Mouse (Mus musculus): ENCODE measurements at regions not wholly inside any gene's neighbourhood (a gene's known extent, or its start where the extent isn't known, plus 50 kb on each side); places are given as distances from the start of the nearest gene placed in this dataset.

GRCm38 (mm10) chr1:194565574-194565973 is 52.4 kb upstream of the Plxna2 start:
- H3K36me3 ChIP-seq: no peaks in the 10 kb centered on the region
- no peak overlapping the region for H3K4me3 ChIP-seq
- H3K27ac ChIP-seq: no peak overlapping the region
- H3K27me3 ChIP-seq (ENCODE audit: insufficient read depth, poor library complexity, severe bottlenecking): no peaks in the 10 kb centered on the region
- no peaks in the 10 kb centered on the region for H3K9me3 ChIP-seq
- H3K4me1 ChIP-seq (replicated peaks): no peaks in the 10 kb centered on the region
- DNase-seq (ENCODE audit: low spot score): no peak
- 96% methylated on average over 1 of the region's 1 CpGs for WGBS

GRCm38 (mm10) chr1:194563946-194564345 is 54.1 kb upstream of the Plxna2 start:
- H3K4me3 ChIP-seq: no peak overlapping the region
- 87% methylated on average over 2 of the region's 2 CpGs for WGBS
- no peaks in the 10 kb centered on the region for H3K9me3 ChIP-seq
- no peaks in the 10 kb centered on the region for H3K27me3 ChIP-seq (ENCODE audit: insufficient read depth, poor library complexity, severe bottlenecking)
- H3K4me1 ChIP-seq (replicated peaks): no peaks in the 10 kb centered on the region
- no peak for DNase-seq (ENCODE audit: low spot score)
- no peak overlapping the region for H3K27ac ChIP-seq
- H3K36me3 ChIP-seq: no peaks in the 10 kb centered on the region

GRCm38 (mm10) chr1:194561098-194561497 is 56.9 kb upstream of the Plxna2 start:
- no peaks in the 10 kb centered on the region for H3K27me3 ChIP-seq (ENCODE audit: insufficient read depth, poor library complexity, severe bottlenecking)
- DNase-seq (ENCODE audit: low spot score): no peak
- no peaks in the 10 kb centered on the region for H3K9me3 ChIP-seq
- WGBS: 77% methylated on average over 1 of the region's 1 CpGs
- no peak overlapping the region for H3K27ac ChIP-seq
- no peak overlapping the region for H3K4me3 ChIP-seq
- H3K4me1 ChIP-seq (replicated peaks): no peaks in the 10 kb centered on the region
- no peaks in the 10 kb centered on the region for H3K36me3 ChIP-seq

- no peak for DNase-seq (ENCODE audit: low spot score)
- H3K36me3 ChIP-seq: no peaks in the 10 kb centered on the region
- no peak overlapping the region for H3K4me3 ChIP-seq
- no peaks in the 10 kb centered on the region for H3K9me3 ChIP-seq
- no peaks in the 10 kb centered on the region for H3K27me3 ChIP-seq (ENCODE audit: insufficient read depth, poor library complexity, severe bottlenecking)
- no peak overlapping the region for H3K27ac ChIP-seq
- H3K4me1 ChIP-seq (replicated peaks): no peaks in the 10 kb centered on the region
These were observed 69.4 kb upstream of the Plxna2 start for GRCm38 (mm10) chr1:194548661-194549060.

GRCm38 (mm10) chr1:194548243-194548642 is 69.8 kb upstream of the Plxna2 start:
- Histone ChIP-seq H3K27ac (no peak overlapping the region), H3K27me3 (ENCODE audit: insufficient read depth, poor library complexity, severe bottlenecking) (no peaks in the 10 kb centered on the region), H3K4me1 (replicated peaks) (no peaks in the 10 kb centered on the region), H3K9me3 (no peaks in the 10 kb centered on the region), H3K36me3 (no peaks in the 10 kb centered on the region), H3K4me3 (no peak overlapping the region)
- no peak for DNase-seq (ENCODE audit: low spot score)
- 94% methylated on average over 1 of the region's 1 CpGs for WGBS

GRCm38 (mm10) chr1:194540923-194541322 is 77.1 kb upstream of the Plxna2 start:
- Histone ChIP-seq H3K36me3 (no peaks in the 10 kb centered on the region), H3K9me3 (no peaks in the 10 kb centered on the region), H3K27ac (no peak overlapping the region), H3K27me3 (ENCODE audit: insufficient read depth, poor library complexity, severe bottlenecking) (no peaks in the 10 kb centered on the region), H3K4me3 (no peak overlapping the region), H3K4me1 (replicated peaks) (no peaks in the 10 kb centered on the region)
- DNase-seq (ENCODE audit: low spot score): no peak
- WGBS: 95% methylated on average over 2 of the region's 2 CpGs

GRCm38 (mm10) chr1:194527342-194528165 is 90.5 kb upstream of the Plxna2 start:
- DNase-seq (ENCODE audit: low spot score): no peak
- WGBS: 89% methylated on average over 2 of the region's 2 CpGs
- Histone ChIP-seq H3K36me3 (no peaks in the 10 kb centered on the region), H3K27me3 (ENCODE audit: insufficient read depth, poor library complexity, severe bottlenecking) (no peaks in the 10 kb centered on the region), H3K4me1 (replicated peaks) (no peaks in the 10 kb centered on the region), H3K27ac (no peak overlapping the region), H3K4me3 (no peak overlapping the region), H3K9me3 (no peaks in the 10 kb centered on the region)

- Histone ChIP-seq H3K36me3 (no peaks in the 10 kb centered on the region), H3K9me3 (no peaks in the 10 kb centered on the region), H3K4me3 (no peak overlapping the region), H3K4me1 (replicated peaks) (no peaks in the 10 kb centered on the region), H3K27ac (no peak overlapping the region), H3K27me3 (ENCODE audit: insufficient read depth, poor library complexity, severe bottlenecking) (no peaks in the 10 kb centered on the region)
- WGBS: 98% methylated on average over 2 of the region's 2 CpGs
- DNase-seq (ENCODE audit: low spot score): no peak
These were observed 93.0 kb upstream of the Plxna2 start for GRCm38 (mm10) chr1:194524976-194525375.

- H3K36me3 ChIP-seq: no peaks in the 10 kb centered on the region
- WGBS: 91% methylated on average over 2 of the region's 2 CpGs
These were observed 96.8 kb upstream of the Plxna2 start for GRCm38 (mm10) chr1:194521216-194521615.

GRCm38 (mm10) chr1:194519509-194520220 is 98.4 kb upstream of the Plxna2 start:
- H3K36me3 ChIP-seq: no peaks in the 10 kb centered on the region
- no peaks in the 10 kb centered on the region for H3K9me3 ChIP-seq
- H3K27ac ChIP-seq: no peak overlapping the region
- H3K27me3 ChIP-seq (ENCODE audit: insufficient read depth, poor library complexity, severe bottlenecking): no peaks in the 10 kb centered on the region
- WGBS: 83% methylated on average over 6 of the region's 6 CpGs
- H3K4me3 ChIP-seq: no peak overlapping the region
- DNase-seq (ENCODE audit: low spot score): no peak
- H3K4me1 ChIP-seq (replicated peaks): peaks cover 6% of the 10 kb centered on the region

More at GRCm38 (mm10) chr1:194521216-194521615, 96.8 kb upstream of the Plxna2 start:
- Histone ChIP-seq H3K27me3 (ENCODE audit: insufficient read depth, poor library complexity, severe bottlenecking) (no peaks in the 10 kb centered on the region), H3K4me3 (no peak overlapping the region), H3K4me1 (replicated peaks) (peaks cover 6% of the 10 kb centered on the region), H3K27ac (no peak overlapping the region), H3K9me3 (no peaks in the 10 kb centered on the region)
- no peak for DNase-seq (ENCODE audit: low spot score)

GRCm38 (mm10) chr1:194516136-194516535 is 101.9 kb upstream of the Plxna2 start:
- no peak for DNase-seq (ENCODE audit: low spot score)
- Histone ChIP-seq H3K4me1 (replicated peaks) (peaks cover 6% of the 10 kb centered on the region), H3K4me3 (no peak overlapping the region), H3K27me3 (ENCODE audit: insufficient read depth, poor library complexity, severe bottlenecking) (no peaks in the 10 kb centered on the region), H3K9me3 (no peaks in the 10 kb centered on the region), H3K27ac (no peak overlapping the region), H3K36me3 (no peaks in the 10 kb centered on the region)
- 80% methylated on average over 1 of the region's 1 CpGs for WGBS

GRCm38 (mm10) chr1:194508314-194508713 is 109.7 kb upstream of the Plxna2 start:
- Histone ChIP-seq H3K4me3 (no peak overlapping the region), H3K27me3 (ENCODE audit: insufficient read depth, poor library complexity, severe bottlenecking) (no peaks in the 10 kb centered on the region), H3K4me1 (replicated peaks) (peaks cover 5% of the 10 kb centered on the region; the same call in 1 of the 2 replicates), H3K9me3 (no peaks in the 10 kb centered on the region), H3K36me3 (no peaks in the 10 kb centered on the region), H3K27ac (no peak overlapping the region)
- 71% methylated on average over 1 of the region's 1 CpGs for WGBS
- DNase-seq (ENCODE audit: low spot score): no peak

- no peak for DNase-seq (ENCODE audit: low spot score)
- Histone ChIP-seq H3K36me3 (no peaks in the 10 kb centered on the region), H3K9me3 (no peaks in the 10 kb centered on the region), H3K27me3 (ENCODE audit: insufficient read depth, poor library complexity, severe bottlenecking) (no peaks in the 10 kb centered on the region), H3K4me3 (no peak overlapping the region), H3K27ac (no peak overlapping the region), H3K4me1 (replicated peaks) (peaks cover 5% of the 10 kb centered on the region; the same call in 1 of the 2 replicates)
- 34% methylated on average over 3 of the region's 3 CpGs for WGBS
These were observed 112.2 kb upstream of the Plxna2 start for GRCm38 (mm10) chr1:194505826-194506225.
